Mouse (Mus musculus): ENCODE results near the gene Gm17660.

- no peak for TF ChIP-seq CTCF (IDR thresholded peaks at IDR 0.05; ENCODE audit: low read depth)
- TF ChIP-seq EP300 (IDR thresholded peaks at IDR 0.05; ENCODE audit: low read depth) = no peak
Measured at GRCm38 (mm10) chr5:104089751-104090150, 12.3 kb upstream of the Gm17660 start.
